Mouse (Mus musculus): ENCODE results near the gene Akap12. TPM values are rescaled to one million over a fixed set of nuclear protein-coding genes. Genes with fewer than 3 reads are reported as not detected.

Akap12 gene
- polyA plus RNA-seq, 1 experiment from 2014 or later: 38.4 TPM

GRCm38 (mm10) chr10:4334039-4334683 is 68.0 kb downstream of the Akap12 start:
- Histone ChIP-seq H3K9me3 (replicated peaks) (no peaks in the 10 kb centered on the region), H3K27ac (peak overlapping the region; percentile 68), H3K4me1 (replicated peaks) (peaks cover 24% of the 10 kb centered on the region), H3K4me3 (peak overlapping the region; percentile 63), H3K4me2 (peak overlapping the region; percentile 68), H3K9ac (peak overlapping the region; percentile 53), H3K36me3 (no peaks in the 10 kb centered on the region), H3K27me3 (no peaks in the 10 kb centered on the region)
- peak; percentile 94 for ATAC-seq (replicated peaks; ENCODE audit: insufficient number of reproducible peaks, insufficient read depth, low FRiP score, low read depth)
- 6% methylated on average over 27 of the region's 27 CpGs for WGBS

GRCm38 (mm10) chr10:4338863-4339461 is 72.8 kb downstream of the Akap12 start:
- H3K4me1 ChIP-seq (replicated peaks): peaks cover 26% of the 10 kb centered on the region
- 0 out of 2 replicates have a peak overlapping the region, but pooled peaks have one; percentile 29 for H3K9ac ChIP-seq
- peak overlapping the region; percentile 73 for H3K27ac ChIP-seq
- H3K4me3 ChIP-seq: peak overlapping the region; percentile 36
- no peaks in the 10 kb centered on the region for H3K9me3 ChIP-seq (replicated peaks)
- H3K27me3 ChIP-seq: no peaks in the 10 kb centered on the region
- H3K36me3 ChIP-seq: no peaks in the 10 kb centered on the region
- peak overlapping the region; percentile 63 for H3K4me2 ChIP-seq
- WGBS: 31% methylated on average over 15 of the region's 15 CpGs
- no peak for ATAC-seq (replicated peaks; ENCODE audit: insufficient number of reproducible peaks, insufficient read depth, low FRiP score, low read depth)

- Histone ChIP-seq H3K9ac (no peak overlapping the region), H3K9me3 (replicated peaks) (no peaks in the 10 kb centered on the region), H3K4me1 (replicated peaks) (peaks cover 24% of the 10 kb centered on the region), H3K4me2 (no peak overlapping the region), H3K27ac (peak overlapping the region; percentile 24; the same call in 1 of the 2 replicates), H3K27me3 (no peaks in the 10 kb centered on the region), H3K36me3 (no peaks in the 10 kb centered on the region), H3K4me3 (no peak overlapping the region)
- WGBS: 15% methylated on average over 2 of the region's 2 CpGs
- 0 out of 2 replicates have a peak, but pooled peaks have one; percentile 51 for ATAC-seq (replicated peaks; ENCODE audit: insufficient number of reproducible peaks, insufficient read depth, low FRiP score, low read depth)
Observed at GRCm38 (mm10) chr10:4341430-4341829, 75.2 kb downstream of the Akap12 start.

- WGBS: 7% methylated on average over 28 of the region's 28 CpGs
- peaks cover 15% of the 10 kb centered on the region for H3K4me1 ChIP-seq (replicated peaks)
- H3K4me3 ChIP-seq: peak overlapping the region; percentile 50
- H3K36me3 ChIP-seq: no peaks in the 10 kb centered on the region
- H3K9me3 ChIP-seq (replicated peaks): no peaks in the 10 kb centered on the region
- no peaks in the 10 kb centered on the region for H3K27me3 ChIP-seq
- peak; percentile 81 for ATAC-seq (replicated peaks; ENCODE audit: insufficient number of reproducible peaks, insufficient read depth, low FRiP score, low read depth)
- no peak overlapping the region for H3K27ac ChIP-seq
- peak overlapping the region; percentile 66 for H3K9ac ChIP-seq
- peak overlapping the region; percentile 80 for H3K4me2 ChIP-seq
Observed at GRCm38 (mm10) chr10:4346489-4347135, 80.4 kb downstream of the Akap12 start.

- Histone ChIP-seq H3K4me2 (peak overlapping the region; percentile 80), H3K4me1 (replicated peaks) (peaks cover 15% of the 10 kb centered on the region), H3K4me3 (peak overlapping the region; percentile 50), H3K27me3 (no peaks in the 10 kb centered on the region), H3K9ac (peak overlapping the region; percentile 66), H3K36me3 (no peaks in the 10 kb centered on the region), H3K27ac (no peak overlapping the region), H3K9me3 (replicated peaks) (no peaks in the 10 kb centered on the region)
- peak; percentile 63 for ATAC-seq (replicated peaks; ENCODE audit: insufficient number of reproducible peaks, insufficient read depth, low FRiP score, low read depth)
- WGBS: 66% methylated on average over 4 of the region's 4 CpGs
Observed at GRCm38 (mm10) chr10:4347136-4347492, 80.9 kb downstream of the Akap12 start.

- Histone ChIP-seq H3K4me3 (no peak overlapping the region), H3K4me2 (no peak overlapping the region), H3K9ac (no peak overlapping the region), H3K27ac (no peak overlapping the region), H3K4me1 (replicated peaks) (peaks cover 15% of the 10 kb centered on the region), H3K9me3 (replicated peaks) (no peaks in the 10 kb centered on the region), H3K27me3 (no peaks in the 10 kb centered on the region), H3K36me3 (no peaks in the 10 kb centered on the region)
- no peak for ATAC-seq (replicated peaks; ENCODE audit: insufficient number of reproducible peaks, insufficient read depth, low FRiP score, low read depth)
- WGBS: 93% methylated on average over 14 of the region's 14 CpGs
Observed at GRCm38 (mm10) chr10:4347591-4347990, 81.4 kb downstream of the Akap12 start.

- H3K36me3 ChIP-seq: peaks cover 27% of the 10 kb centered on the region
- H3K27ac ChIP-seq: no peak overlapping the region
- no peaks in the 10 kb centered on the region for H3K27me3 ChIP-seq
- no peaks in the 10 kb centered on the region for H3K4me1 ChIP-seq (replicated peaks)
- H3K4me2 ChIP-seq: no peak overlapping the region
- ATAC-seq (replicated peaks; ENCODE audit: insufficient number of reproducible peaks, insufficient read depth, low FRiP score, low read depth): no peak
- no peaks in the 10 kb centered on the region for H3K9me3 ChIP-seq (replicated peaks)
- no peak overlapping the region for H3K4me3 ChIP-seq
- 85% methylated on average over 38 of the region's 38 CpGs for WGBS
- no peak overlapping the region for H3K9ac ChIP-seq
Observed at GRCm38 (mm10) chr10:4354371-4355260, 88.4 kb downstream of the Akap12 start.

GRCm38 (mm10) chr10:4355882-4356451 is 89.8 kb downstream of the Akap12 start:
- H3K36me3 ChIP-seq: peaks cover 34% of the 10 kb centered on the region
- WGBS: 70% methylated on average over 19 of the region's 19 CpGs
- H3K4me3 ChIP-seq: no peak overlapping the region

GRCm38 (mm10) chr10:4356640-4357039 is 90.5 kb downstream of the Akap12 start:
- no peak overlapping the region for H3K4me2 ChIP-seq
- no peaks in the 10 kb centered on the region for H3K4me1 ChIP-seq (replicated peaks)
- H3K9ac ChIP-seq: no peak overlapping the region
- H3K27me3 ChIP-seq: no peaks in the 10 kb centered on the region
- 55% methylated on average over 5 of the region's 5 CpGs for WGBS
- no peaks in the 10 kb centered on the region for H3K9me3 ChIP-seq (replicated peaks)
- no peak overlapping the region for H3K27ac ChIP-seq
- no peak overlapping the region for H3K4me3 ChIP-seq
- H3K36me3 ChIP-seq: peaks cover 34% of the 10 kb centered on the region
- ATAC-seq (replicated peaks; ENCODE audit: insufficient number of reproducible peaks, insufficient read depth, low FRiP score, low read depth): no peak

More at GRCm38 (mm10) chr10:4355882-4356451, 89.8 kb downstream of the Akap12 start:
- Histone ChIP-seq H3K9ac (no peak overlapping the region), H3K9me3 (replicated peaks) (no peaks in the 10 kb centered on the region), H3K27ac (no peak overlapping the region), H3K4me2 (no peak overlapping the region), H3K27me3 (no peaks in the 10 kb centered on the region), H3K4me1 (replicated peaks) (no peaks in the 10 kb centered on the region)
- no peak for ATAC-seq (replicated peaks; ENCODE audit: insufficient number of reproducible peaks, insufficient read depth, low FRiP score, low read depth)

- Histone ChIP-seq H3K27ac (no peak overlapping the region), H3K4me2 (no peak overlapping the region), H3K27me3 (no peaks in the 10 kb centered on the region), H3K4me1 (replicated peaks) (no peaks in the 10 kb centered on the region), H3K4me3 (no peak overlapping the region), H3K9me3 (replicated peaks) (no peaks in the 10 kb centered on the region), H3K9ac (no peak overlapping the region), H3K36me3 (peaks cover 34% of the 10 kb centered on the region)
- 82% methylated on average over 10 of the region's 10 CpGs for WGBS
- no peak for ATAC-seq (replicated peaks; ENCODE audit: insufficient number of reproducible peaks, insufficient read depth, low FRiP score, low read depth)
Observed at GRCm38 (mm10) chr10:4357435-4357834, 91.3 kb downstream of the Akap12 start.

- no peak for ATAC-seq (replicated peaks; ENCODE audit: insufficient number of reproducible peaks, insufficient read depth, low FRiP score, low read depth)
- Histone ChIP-seq H3K4me2 (no peak overlapping the region), H3K27me3 (no peaks in the 10 kb centered on the region), H3K9ac (no peak overlapping the region), H3K27ac (no peak overlapping the region), H3K36me3 (peaks cover 31% of the 10 kb centered on the region), H3K4me1 (replicated peaks) (no peaks in the 10 kb centered on the region), H3K9me3 (replicated peaks) (no peaks in the 10 kb centered on the region), H3K4me3 (no peak overlapping the region)
- WGBS: 69% methylated on average over 3 of the region's 3 CpGs
Observed at GRCm38 (mm10) chr10:4364618-4365017, 98.4 kb downstream of the Akap12 start.

Data from heart, embryonic 15.5 days (tissue).